Mouse (Mus musculus): ENCODE measurements at regions not wholly inside any gene's neighbourhood (a gene's known extent, or its start where the extent isn't known, plus 50 kb on each side); places are given as distances from the start of the nearest gene placed in this dataset.

DNA sequence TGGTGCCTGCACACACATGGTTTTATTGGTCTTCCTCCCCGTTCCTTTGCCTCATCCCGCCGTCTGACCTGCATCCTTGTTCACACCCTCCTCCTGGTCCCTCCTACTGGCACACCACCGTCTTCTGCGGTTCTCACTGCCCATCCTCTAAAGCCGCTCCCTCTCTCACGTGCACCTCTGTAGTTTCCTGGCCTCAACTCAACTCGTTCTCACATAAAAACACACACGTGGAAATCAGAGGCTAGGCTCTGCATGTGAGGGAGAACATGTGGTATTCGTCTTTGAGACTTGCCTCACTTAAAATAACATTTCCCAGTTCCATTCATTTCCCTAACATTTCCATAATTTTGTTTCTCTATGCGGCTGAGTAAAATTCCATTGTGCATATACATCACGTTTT is 69.5 kb downstream of the Aldh8a1 start:
- DNase-seq (ENCODE audit: low spot score in 2 of 2) = peak; percentile 16 to 62

DNA sequence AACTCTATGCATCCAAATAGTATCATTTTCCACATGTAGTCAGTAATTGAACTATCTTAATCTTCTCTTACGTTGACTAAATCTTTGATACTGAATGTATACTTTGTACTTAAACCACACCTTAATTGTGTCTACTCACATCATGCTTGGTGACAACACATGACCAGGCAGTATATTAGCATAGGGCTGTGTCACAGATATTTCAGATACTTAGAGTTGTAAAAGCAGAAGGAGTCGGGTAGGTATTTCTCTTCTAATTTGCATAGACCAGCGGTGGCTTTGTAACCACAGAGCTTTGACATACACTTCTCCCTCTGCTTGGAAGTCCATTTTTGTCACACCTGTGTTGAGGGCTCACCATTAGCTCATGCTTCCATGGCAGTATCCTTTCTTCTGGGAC is 71.0 kb downstream of the Aldh8a1 start:
- DNase-seq (ENCODE audit: low spot score in 2 of 2) = no peak

DNA sequence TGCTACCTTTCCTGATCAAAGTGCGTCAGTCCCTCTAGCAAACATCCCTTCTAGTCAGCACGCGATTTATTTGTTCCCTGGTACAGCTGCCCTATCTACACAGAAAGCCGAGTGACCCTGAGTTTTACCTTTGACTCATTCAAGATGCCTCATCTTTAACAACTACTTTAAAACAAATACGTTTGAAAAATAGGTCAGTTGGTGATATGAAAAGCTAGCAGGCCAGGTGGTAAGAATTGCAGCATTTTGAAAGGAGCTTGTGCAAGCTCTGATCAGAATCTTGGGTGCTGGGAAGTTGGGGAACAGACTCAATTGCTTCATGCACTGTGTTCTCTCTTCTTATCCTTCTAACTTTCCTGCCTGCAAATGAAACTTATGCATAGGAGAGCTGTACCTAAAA is 71.9 kb downstream of the Aldh8a1 start:
- DNase-seq (ENCODE audit: low spot score in 2 of 2) = no peak

DNA sequence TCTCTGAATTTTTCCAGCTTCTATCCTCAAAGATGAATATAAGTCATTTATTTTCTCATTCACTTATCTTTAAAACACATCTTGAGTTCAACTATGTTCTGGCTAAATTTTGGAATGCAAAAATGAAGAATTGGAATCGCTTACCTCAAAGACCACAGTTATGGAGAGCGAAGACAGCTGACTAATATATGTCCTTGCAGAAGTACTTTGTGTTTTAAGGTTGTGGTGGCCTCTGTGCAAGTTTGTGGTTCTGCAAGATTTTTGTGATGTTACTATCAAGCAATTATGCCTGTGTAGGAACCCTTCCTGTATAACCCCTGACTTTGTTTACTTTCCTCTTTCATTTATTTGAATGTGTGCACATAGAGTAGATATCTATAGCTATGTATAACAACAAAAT is 75.5 kb downstream of the Aldh8a1 start:
- no peak for DNase-seq (ENCODE audit: low spot score in 2 of 2)

DNA sequence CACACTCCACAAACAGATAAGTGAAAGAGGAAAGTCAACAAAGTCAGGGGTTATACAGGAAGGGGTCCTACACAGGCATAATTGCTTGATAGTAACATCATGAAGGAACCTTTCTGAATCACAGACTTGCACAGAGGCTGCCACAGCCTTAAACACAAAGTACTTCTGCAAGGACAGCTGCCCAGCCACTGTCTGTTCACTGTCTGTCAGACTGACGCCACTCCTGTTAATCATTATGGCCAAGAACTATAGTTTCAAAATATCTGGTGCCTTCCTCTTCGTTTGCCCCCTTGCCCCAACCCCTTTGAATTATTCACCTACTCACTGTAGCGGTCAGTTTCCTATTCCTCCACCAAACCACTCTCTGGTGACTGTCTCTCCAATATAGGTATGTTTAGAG is 76.4 kb downstream of the Aldh8a1 start:
- no peak for DNase-seq (ENCODE audit: low spot score in 2 of 2)

- DNase-seq (ENCODE audit: low spot score in 2 of 2) = peak; percentile 22 to 37
Observed at GRCm38 (mm10) chr10:21454153-21454552, 77.1 kb downstream of the Aldh8a1 start.

GRCm38 (mm10) chr10:21454757-21455156 is 77.7 kb downstream of the Aldh8a1 start:
- DNase-seq (ENCODE audit: low spot score in 2 of 2) = no peak

DNA sequence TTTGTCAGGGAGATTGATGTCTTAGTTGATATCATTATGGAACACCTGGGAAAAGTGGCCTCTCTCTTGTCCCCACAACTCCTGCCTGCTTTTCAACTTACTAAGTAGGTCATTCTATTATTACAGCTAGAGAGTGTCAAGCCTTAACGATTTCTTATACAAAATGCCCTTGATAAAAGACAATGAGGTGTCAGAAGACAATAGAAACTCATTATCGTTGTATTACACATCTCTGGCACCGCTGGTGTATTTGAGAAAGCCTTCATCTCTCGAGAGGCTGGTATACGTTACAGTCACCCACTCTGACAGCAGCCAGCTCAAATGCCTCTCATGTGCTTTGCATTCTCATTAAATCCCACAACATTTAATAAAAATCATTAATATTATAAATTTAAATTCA is 78.8 kb downstream of the Aldh8a1 start:
- DNase-seq (ENCODE audit: low spot score in 2 of 2) = no peak

GRCm38 (mm10) chr10:21456359-21456758 is 79.3 kb downstream of the Aldh8a1 start:
- DNase-seq (ENCODE audit: low spot score in 2 of 2) = no peak

GRCm38 (mm10) chr10:21456991-21457390 is 79.9 kb downstream of the Aldh8a1 start:
- DNase-seq (ENCODE audit: low spot score in 2 of 2) = no peak

GRCm38 (mm10) chr10:21458608-21459007 is 81.5 kb downstream of the Aldh8a1 start:
- no peak for DNase-seq (ENCODE audit: low spot score in 2 of 2)

- no peak for DNase-seq (ENCODE audit: low spot score in 2 of 2)
Observed at GRCm38 (mm10) chr10:21460062-21460461, 83.0 kb downstream of the Aldh8a1 start.

GRCm38 (mm10) chr10:21462915-21463314 is 85.8 kb downstream of the Aldh8a1 start:
- no peak for DNase-seq (ENCODE audit: low spot score in 2 of 2)

- peak; percentile 89 to 92 for DNase-seq (ENCODE audit: low spot score in 2 of 2)
Observed at GRCm38 (mm10) chr10:21465362-21465761, 88.3 kb downstream of the Aldh8a1 start.

GRCm38 (mm10) chr10:21465806-21466377 is 88.8 kb downstream of the Aldh8a1 start:
- DNase-seq (ENCODE audit: low spot score in 2 of 2) = no peak

GRCm38 (mm10) chr10:21467425-21468085 is 90.5 kb downstream of the Aldh8a1 start:
- DNase-seq (ENCODE audit: low spot score in 2 of 2) = no peak

GRCm38 (mm10) chr10:21468421-21468820 is 91.3 kb downstream of the Aldh8a1 start:
- DNase-seq (ENCODE audit: low spot score in 2 of 2) = no peak

DNA sequence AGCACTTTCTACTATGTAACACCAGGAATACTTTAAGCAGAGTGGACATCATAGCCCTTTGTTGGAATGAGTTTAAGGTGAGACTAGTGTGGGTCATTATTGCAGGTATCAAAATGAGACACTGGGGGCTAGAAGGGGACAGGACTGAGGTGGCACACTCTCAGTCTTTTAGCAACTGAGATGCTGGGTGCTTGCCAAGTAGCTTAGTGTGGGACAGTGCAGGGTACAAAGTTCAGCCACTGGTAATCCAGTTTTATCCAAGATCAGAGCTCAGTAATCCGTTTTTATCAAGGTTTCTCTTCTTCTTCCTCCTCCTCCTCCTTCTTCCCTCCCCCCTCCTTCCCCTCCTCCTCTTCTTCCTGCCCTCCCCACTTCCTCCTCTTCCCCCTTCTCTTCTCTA is 92.9 kb downstream of the Aldh8a1 start:
- DNase-seq (ENCODE audit: low spot score in 2 of 2) = no peak

GRCm38 (mm10) chr10:21470589-21470988 is 93.5 kb downstream of the Aldh8a1 start:
- peak; percentile 51 to 73 for DNase-seq (ENCODE audit: low spot score in 2 of 2)

DNA sequence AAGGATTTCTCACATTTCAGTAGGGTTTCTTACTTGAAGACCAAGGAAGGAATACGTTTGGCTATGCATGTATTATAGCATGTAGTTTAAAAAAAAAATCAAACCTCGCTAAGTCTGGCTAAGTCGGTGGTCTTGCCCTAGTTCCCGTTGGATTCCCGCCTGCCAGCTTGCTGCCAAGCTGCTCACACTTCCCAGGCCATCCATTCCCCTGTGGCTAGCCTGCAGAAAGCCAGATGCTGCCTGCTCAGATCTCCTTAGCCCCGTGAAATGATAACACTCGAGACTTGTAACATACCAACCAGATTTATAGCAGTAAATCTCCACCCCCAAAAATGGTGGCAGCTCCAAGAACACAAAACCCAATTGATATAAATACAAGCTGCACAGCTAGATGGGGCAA is 97.2 kb downstream of the Aldh8a1 start:
- DNase-seq (ENCODE audit: low spot score in 2 of 2) = no peak

DNA sequence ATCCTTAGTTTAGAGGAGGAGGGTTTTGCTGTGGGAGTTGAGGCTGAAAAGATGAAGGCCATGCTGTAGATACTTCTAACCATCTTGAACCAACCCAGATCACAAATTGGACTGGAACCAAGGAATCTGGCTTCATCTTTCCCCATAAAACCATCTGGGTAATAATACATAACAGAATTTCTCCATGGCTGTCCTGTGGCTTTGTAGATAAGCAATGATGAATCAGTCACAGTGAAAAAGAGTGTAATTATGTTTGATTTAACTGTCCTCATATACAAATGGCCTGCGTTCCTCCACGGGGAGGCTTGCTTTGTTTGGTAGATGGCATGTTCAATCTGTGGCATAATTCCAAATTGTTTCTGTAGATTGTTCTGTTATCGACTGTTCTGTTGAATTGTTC is 100.9 kb downstream of the Aldh8a1 start:
- DNase-seq (ENCODE audit: low spot score in 2 of 2) = no peak

GRCm38 (mm10) chr10:21479403-21479802 is 102.3 kb downstream of the Aldh8a1 start:
- DNase-seq (ENCODE audit: low spot score in 2 of 2) = no peak

DNA sequence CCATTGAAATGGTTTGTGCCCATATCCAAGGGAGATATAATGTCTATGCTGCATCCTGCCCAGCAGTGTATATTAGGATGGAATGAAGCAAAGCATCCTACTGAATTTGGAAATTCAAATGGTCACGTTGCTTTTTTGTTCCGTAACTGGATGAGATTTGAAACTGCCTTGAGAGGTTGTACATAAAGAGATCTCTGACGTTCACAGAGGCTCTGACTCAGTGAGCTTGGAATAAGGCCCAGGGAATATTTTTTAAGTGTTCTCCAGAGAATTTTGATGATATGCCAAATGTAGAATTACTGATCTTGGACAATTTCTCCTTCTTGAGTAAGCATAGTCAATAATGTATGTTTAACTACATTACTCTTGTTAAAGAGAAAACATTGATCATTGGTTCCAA is 104.2 kb downstream of the Aldh8a1 start:
- DNase-seq (ENCODE audit: low spot score in 2 of 2) = no peak

DNA sequence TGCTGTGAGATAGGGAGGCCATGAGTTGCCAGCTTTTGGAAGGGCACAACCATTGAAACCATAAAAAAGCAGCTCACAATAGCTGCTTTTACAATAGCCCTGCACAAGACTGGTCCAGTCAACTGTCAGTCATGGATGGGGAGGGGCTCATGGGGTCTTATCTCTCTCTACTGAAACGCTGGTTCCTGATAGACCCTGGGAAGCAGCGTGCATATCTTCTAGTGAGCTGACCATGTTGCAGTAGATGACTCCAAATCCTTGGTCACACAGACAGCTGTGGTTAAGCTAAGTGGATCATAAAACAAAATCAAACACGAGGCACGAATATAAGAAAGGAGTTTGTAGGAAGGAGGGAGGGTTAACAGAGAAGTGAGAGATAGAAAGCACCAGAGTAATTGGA is 105.0 kb downstream of the Aldh8a1 start:
- no peak for DNase-seq (ENCODE audit: low spot score in 2 of 2)
